ENCODE assay signal across 12 mouse cellular contexts in the genomic region with DNA sequence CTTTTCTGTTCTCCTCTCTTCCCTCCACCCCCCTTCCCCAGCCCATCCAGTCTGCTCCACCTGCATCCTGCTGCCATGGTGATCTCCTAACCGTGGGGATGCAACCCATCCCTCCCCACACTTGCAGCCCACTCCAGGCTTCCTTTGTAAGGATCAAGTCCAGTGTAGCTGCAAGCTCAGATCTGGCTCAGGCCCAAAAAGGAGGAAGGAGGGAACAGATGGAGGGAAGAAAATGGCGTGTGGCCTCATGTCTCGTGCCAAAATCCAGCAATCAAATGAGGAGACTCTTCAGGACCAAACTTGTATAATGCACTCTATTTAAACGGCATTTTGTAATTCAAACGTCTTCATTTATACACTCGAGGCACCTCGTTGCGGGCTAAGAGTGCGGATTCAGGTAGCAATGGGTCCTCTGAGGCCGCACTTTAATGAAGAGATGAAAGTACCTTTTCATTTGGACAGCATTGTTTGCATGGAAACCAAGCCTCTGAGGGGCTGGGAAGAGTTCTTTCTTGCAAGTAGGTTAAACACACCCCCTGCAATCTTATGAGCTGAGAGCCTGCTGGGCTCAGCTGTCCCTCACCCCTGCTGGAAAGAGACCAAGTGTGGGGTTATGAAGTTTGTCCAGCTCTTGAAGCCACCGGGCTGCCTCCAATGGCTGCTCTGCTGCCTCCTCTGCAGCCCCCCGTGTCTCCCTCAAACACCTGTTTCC.
DNase-seq lines count a peak whose midpoint lies in the region; ATAC-seq and TF ChIP-seq lines count a peak whose summit lies in the region.
"Had no signal": no experiment of that assay in that cellular context is flagged by ENCODE, and none has a peak within 500 bp of the region (broad histone marks: within the 10 kb centered on the region; RNA-seq: fewer than 3 reads in every experiment).

No protein-coding gene starts in this region.

- no peaks in the 10 kb centered on the region for H3K9me3 ChIP-seq in hindbrain, embryonic 15.5 days
- no peaks in the 10 kb centered on the region for H3K9me3 ChIP-seq in midbrain, embryonic 16.5 days (replicated peaks; ENCODE audit: control insufficient read depth, low read length, poor library complexity, severe bottlenecking)
- no peaks in the 10 kb centered on the region for H3K9me3 ChIP-seq in intestine, embryonic 15.5 days
- H3K9me3 ChIP-seq: embryonic facial prominence, embryonic 12.5 days; liver, embryonic 13.5 days had no signal

- peaks cover 39% of the 10 kb centered on the region for H3K4me1 ChIP-seq in hindbrain, embryonic 15.5 days (replicated peaks)
- H3K4me1 ChIP-seq in midbrain, embryonic 16.5 days (ENCODE audit: control insufficient read depth, insufficient read depth, low read length) = peaks cover 13% of the 10 kb centered on the region; the same call in 1 of the 2 replicates
- H3K4me1 ChIP-seq in intestine, embryonic 15.5 days (replicated peaks) = peaks cover 7% of the 10 kb centered on the region
- H3K4me1 ChIP-seq: embryonic facial prominence, embryonic 12.5 days; liver, embryonic 13.5 days had no signal

- ATAC-seq in hindbrain, embryonic 15.5 days (ENCODE audit: low FRiP score, low read depth) = peak; percentile 50; the same call in 1 of the 2 replicates
- peak; percentile 52; the same call in 1 of the 2 replicates for ATAC-seq in midbrain, embryonic 16.5 days
- no peak for ATAC-seq in megakaryocyte progenitor cell, adult 5-6 weeks (replicated peaks; ENCODE audit: poor library complexity)
- ATAC-seq in intestine, embryonic 15.5 days = no peak
- ATAC-seq: activated CD4-positive, CD25-positive, alpha-beta regulatory T cell, adult 4 months had no signal

- no peaks in the 10 kb centered on the region for H3K27me3 ChIP-seq in hindbrain, embryonic 15.5 days
- no peaks in the 10 kb centered on the region for H3K27me3 ChIP-seq in midbrain, embryonic 16.5 days (ENCODE audit: control insufficient read depth, insufficient read depth, low read depth, low read length)
- H3K27me3 ChIP-seq in intestine, embryonic 15.5 days (replicated peaks) = peaks cover 8% of the 10 kb centered on the region; the same call in 1 of the 2 replicates
- H3K27me3 ChIP-seq: embryonic facial prominence, embryonic 12.5 days; liver, embryonic 13.5 days had no signal

- no peak for TF ChIP-seq CTCF in layer of hippocampus, adult 2 months (conservative IDR thresholded peaks at IDR 0.05)

- H3K9ac ChIP-seq in hindbrain, embryonic 15.5 days = no peak overlapping the region
- H3K9ac ChIP-seq in midbrain, embryonic 16.5 days (ENCODE audit: low read depth, low read length) = no peak overlapping the region
- H3K9ac ChIP-seq in intestine, embryonic 15.5 days = no peak overlapping the region
- H3K9ac ChIP-seq: embryonic facial prominence, embryonic 12.5 days; liver, embryonic 13.5 days had no signal

- H3K4me2 ChIP-seq in hindbrain, embryonic 15.5 days = no peak overlapping the region
- H3K4me2 ChIP-seq in midbrain, embryonic 16.5 days (ENCODE audit: low read length) = no peak overlapping the region
- no peak overlapping the region for H3K4me2 ChIP-seq in intestine, embryonic 15.5 days (replicated peaks)
- H3K4me2 ChIP-seq: embryonic facial prominence, embryonic 12.5 days; heart, embryonic 11.5 days; liver, embryonic 13.5 days had no signal

- no peak overlapping the region for H3K4me3 ChIP-seq in layer of hippocampus, adult 2 months
- H3K4me3 ChIP-seq in hindbrain, embryonic 15.5 days = no peak overlapping the region
- no peak overlapping the region for H3K4me3 ChIP-seq in midbrain, embryonic 16.5 days (ENCODE audit: low read depth, low read length)
- no peak overlapping the region for H3K4me3 ChIP-seq in intestine, embryonic 15.5 days (replicated peaks)
- H3K4me3 ChIP-seq: embryonic facial prominence, embryonic 12.5 days; liver, embryonic 13.5 days had no signal

- H3K27ac ChIP-seq in layer of hippocampus, adult 2 months = peak overlapping the region; percentile 76
- H3K27ac ChIP-seq in hindbrain, embryonic 15.5 days (replicated peaks) = peak overlapping the region; percentile 28
- 0 out of 2 replicates have a peak overlapping the region, but pooled peaks have one; percentile 20 for H3K27ac ChIP-seq in midbrain, embryonic 16.5 days (ENCODE audit: low read length)
- H3K27ac ChIP-seq in intestine, embryonic 15.5 days = no peak overlapping the region
- H3K27ac ChIP-seq: embryonic facial prominence, embryonic 12.5 days; liver, embryonic 13.5 days had no signal

- 38% methylated on average over 12 of the region's 12 CpGs for WGBS in hindbrain, embryonic 15.5 days
- WGBS in midbrain, embryonic 16.5 days = 37% methylated on average over 12 of the region's 12 CpGs
- 61% methylated on average over 12 of the region's 12 CpGs for WGBS in intestine, embryonic 15.5 days

- no peaks in the 10 kb centered on the region for H3K36me3 ChIP-seq in hindbrain, embryonic 15.5 days
- no peaks in the 10 kb centered on the region for H3K36me3 ChIP-seq in midbrain, embryonic 16.5 days (ENCODE audit: control insufficient read depth, insufficient read depth, low read length)
- no peaks in the 10 kb centered on the region for H3K36me3 ChIP-seq in intestine, embryonic 15.5 days
- H3K36me3 ChIP-seq: embryonic facial prominence, embryonic 12.5 days; liver, embryonic 13.5 days had no signal

- DNase-seq in layer of hippocampus, adult 2 months (ENCODE audit: low spot score in 2 of 2) = peak in 1 of 2 experiments; percentile 25
- no peak for DNase-seq in layer of hippocampus, adult 11-12 months (ENCODE audit: low spot score)
- peak; percentile 80 for DNase-seq in cerebellum, adult 9-10 months
- DNase-seq in heart, adult 11 months = no peak
- DNase-seq: liver, embryonic 13.5 days had no signal

Comparison
In these comparisons a context has a peak if more than half of its experiments do, and no peak if none do; other contexts are left out.
1. ATAC-seq: peak in hindbrain, embryonic 15.5 days (single experiment) and midbrain, embryonic 16.5 days (single experiment); none in megakaryocyte progenitor cell, adult 5-6 weeks (single experiment) and intestine, embryonic 15.5 days (single experiment).